Mouse (Mus musculus) intestine, postnatal 0 days (tissue): Measurements from ENCODE around the gene Ddx6. TPM values are rescaled to one million over a fixed set of nuclear protein-coding genes. Genes with fewer than 3 reads are reported as not detected.

Source experiments
- ATAC-seq: fragments of 200-750 bp; cut with Nextera tagmentation; 2 replicates; pipeline ENCODE4 v1.8.0; 2017; ENCODE audit warnings: mild to moderate bottlenecking, moderate TSS enrichment, moderate library complexity
- H3K27ac ChIP-seq: fragments of 300-500 bp; sonication (generic); 2 replicates; pipeline ENCODE4 v1.5.1; 2014; ENCODE audit warnings: mild to moderate bottlenecking, low read depth, low read length, moderate library complexity
- H3K27me3 ChIP-seq: fragments of 300-500 bp; sonication (generic); replicated peaks from 2 replicates; pipeline ENCODE4 v1.6.1; 2014; ENCODE audit warnings: low read length, mixed read lengths; ENCODE audit not compliant: control insufficient read depth, insufficient read depth
- H3K36me3 ChIP-seq: fragments of 300-500 bp; sonication (generic); 2 replicates; pipeline ENCODE4 v1.6.1; 2014; ENCODE audit warnings: mild to moderate bottlenecking, moderate library complexity; ENCODE audit not compliant: control insufficient read depth, insufficient read depth
- H3K4me1 ChIP-seq: fragments of 300-500 bp; sonication (generic); replicated peaks from 2 replicates; pipeline ENCODE4 v1.6.1; 2014; ENCODE audit warnings: antibody characterized with exemption, low read length, mixed read lengths; ENCODE audit not compliant: control insufficient read depth, insufficient read depth
- H3K4me2 ChIP-seq: fragments of 300-500 bp; sonication (generic); replicated peaks from 2 replicates; pipeline ENCODE4 v1.6.1; 2014; ENCODE audit warnings: low read depth, mild to moderate bottlenecking, moderate library complexity
- H3K4me3 ChIP-seq: fragments of 300-500 bp; sonication (generic); 2 replicates; pipeline ENCODE4 v1.5.1; 2014; ENCODE audit warnings: low read depth, low read length
- H3K9ac ChIP-seq: fragments of 300-500 bp; sonication (generic); 2 replicates; pipeline ENCODE4 v1.6.1; 2014; ENCODE audit warnings: mild to moderate bottlenecking, low read depth, low read length
- H3K9me3 ChIP-seq: fragments of 300-500 bp; sonication (generic); 2 replicates; pipeline ENCODE4 v1.6.1; 2016; ENCODE audit warnings: mixed run types; ENCODE audit not compliant: control insufficient read depth
- CTCF ChIP-seq: sonication (generic); IDR thresholded peaks from 2 replicates; pipeline ENCODE4 v1.5.1; 2016; ENCODE audit warnings: low read depth, mild to moderate bottlenecking, control low read depth, antibody characterized with exemption, moderate library complexity
- WGBS: fragments of 180-500 bp; shearing (Covaris S2); extraction: QIAGEN DNeasy Blood & Tissue Kit; methylation state at CpG from one replicate; pipeline ENCODE4 v1.1.7; 2014; 5-methylcytosine and 5-hydroxymethylcytosine counted together
- polyA plus RNA-seq: library from polyadenylated mRNA; unstranded; fragments of >200 nt; fragmentation: Nextera tagmentation; extraction: Ambion mirVana; gene quantifications from 2 replicates; pipeline ENCODE4 v1.2.1, GENCODE M21; 2015

Ddx6 gene
- polyA plus RNA-seq, 1 experiment from 2014 or later = 7.3 TPM

- Histone ChIP-seq H3K36me3 (0 out of 2 replicates have a peak, but pooled peaks cover 4% of the 10 kb centered on the region), H3K9ac (no peak overlapping the region), H3K9me3 (no peaks in the 10 kb centered on the region), H3K4me3 (peak overlapping the region; percentile 17; the same call in 1 of the 2 replicates), H3K27me3 (no peaks in the 10 kb centered on the region), H3K27ac (no peak overlapping the region), H3K4me1 (no peaks in the 10 kb centered on the region; the same call in 1 of the 2 replicates), H3K4me2 (peak overlapping the region; percentile 58)
- 8% methylated on average over 18 of the region's 18 CpGs for WGBS
- peak; percentile 40; the same call in 1 of the 2 replicates for ATAC-seq
- no peak for TF ChIP-seq CTCF
Observed at GRCm38 (mm10) chr9:44598899-44599495, 5.7 kb upstream of the Ddx6 start.

- H3K4me2 ChIP-seq = peak overlapping the region; percentile 58
- no peak overlapping the region for H3K4me3 ChIP-seq
- no peaks in the 10 kb centered on the region; the same call in 1 of the 2 replicates for H3K4me1 ChIP-seq
- no peak overlapping the region for H3K27ac ChIP-seq
- no peaks in the 10 kb centered on the region for H3K27me3 ChIP-seq
- H3K9me3 ChIP-seq = no peaks in the 10 kb centered on the region
- no peak for ATAC-seq
- 13% methylated on average over 4 of the region's 6 CpGs for WGBS
- H3K36me3 ChIP-seq = 0 out of 2 replicates have a peak, but pooled peaks cover 4% of the 10 kb centered on the region
- no peak for TF ChIP-seq CTCF
- H3K9ac ChIP-seq = no peak overlapping the region
Observed at GRCm38 (mm10) chr9:44599616-44600015, 5.1 kb upstream of the Ddx6 start.

GRCm38 (mm10) chr9:44600801-44601200 is 3.9 kb upstream of the Ddx6 start:
- no peak overlapping the region for H3K27ac ChIP-seq
- H3K27me3 ChIP-seq = no peaks in the 10 kb centered on the region
- 0 out of 2 replicates have a peak, but pooled peaks cover 4% of the 10 kb centered on the region for H3K36me3 ChIP-seq
- H3K9ac ChIP-seq = no peak overlapping the region
- H3K4me3 ChIP-seq = no peak overlapping the region
- no peaks in the 10 kb centered on the region for H3K9me3 ChIP-seq
- no peak for ATAC-seq
- no peak for TF ChIP-seq CTCF
- H3K4me1 ChIP-seq = no peaks in the 10 kb centered on the region; the same call in 1 of the 2 replicates
- H3K4me2 ChIP-seq = no peak overlapping the region
- WGBS = 86% methylated on average over 6 of the region's 6 CpGs

- ATAC-seq = no peak
- 0 out of 2 replicates have a peak, but pooled peaks cover 6% of the 10 kb centered on the region for H3K36me3 ChIP-seq
- H3K27me3 ChIP-seq = no peaks in the 10 kb centered on the region
- peaks cover 2% of the 10 kb centered on the region; the same call in 1 of the 2 replicates for H3K4me1 ChIP-seq
- H3K27ac ChIP-seq = no peak overlapping the region
- H3K4me3 ChIP-seq = no peak overlapping the region
- no peaks in the 10 kb centered on the region for H3K9me3 ChIP-seq
- TF ChIP-seq CTCF = no peak
- peak overlapping the region; percentile 91; the same call in 1 of the 2 replicates for H3K9ac ChIP-seq
- 67% methylated on average over 6 of the region's 6 CpGs for WGBS
- peak overlapping the region; percentile 87 for H3K4me2 ChIP-seq
Observed at GRCm38 (mm10) chr9:44602766-44603165, 1.9 kb upstream of the Ddx6 start.

GRCm38 (mm10) chr9:44603454-44604289 is 1.0 kb upstream of the Ddx6 start:
- Histone ChIP-seq H3K4me2 (peak overlapping the region; percentile 87), H3K4me3 (peak overlapping the region; percentile 68), H3K4me1 (peaks cover 4% of the 10 kb centered on the region; the same call in 1 of the 2 replicates), H3K27ac (peak overlapping the region; percentile 97), H3K36me3 (0 out of 2 replicates have a peak, but pooled peaks cover 10% of the 10 kb centered on the region), H3K9me3 (no peaks in the 10 kb centered on the region), H3K27me3 (no peaks in the 10 kb centered on the region), H3K9ac (peak overlapping the region; percentile 91)
- WGBS = 0% methylated on average over 38 of the region's 38 CpGs
- TF ChIP-seq CTCF = no peak
- peak; percentile 55 for ATAC-seq

GRCm38 (mm10) chr9:44604290-44604778 is 358 bp upstream of the Ddx6 start:
- peak overlapping the region; percentile 97 for H3K27ac ChIP-seq
- WGBS = under 1% methylated on average over 47 of the region's 65 CpGs
- peak overlapping the region; percentile 87 for H3K4me2 ChIP-seq

More at GRCm38 (mm10) chr9:44604290-44604778, 358 bp upstream of the Ddx6 start:
- peaks cover 4% of the 10 kb centered on the region; the same call in 1 of the 2 replicates for H3K4me1 ChIP-seq
- peak overlapping the region; percentile 68 for H3K4me3 ChIP-seq
- H3K27me3 ChIP-seq = no peaks in the 10 kb centered on the region
- peak overlapping the region; percentile 91 for H3K9ac ChIP-seq
- ATAC-seq = peak; percentile 77
- H3K36me3 ChIP-seq = 0 out of 2 replicates have a peak, but pooled peaks cover 10% of the 10 kb centered on the region
- no peaks in the 10 kb centered on the region for H3K9me3 ChIP-seq
- peak; percentile 24; the same call in 1 of the 2 replicates for TF ChIP-seq CTCF
